Mouse (Mus musculus) CH12.LX (cell line): ENCODE data around the gene Slc17a3.

Source experiments
- HCFC1 ChIP-seq: IDR thresholded peaks from 2 replicates; pipeline ENCODE4 v1.6.1; 2012; ENCODE audit warnings: low read depth, mild to moderate bottlenecking, inconsistent platforms, low read length, improper control_type of control experiment
- RAD21 ChIP-seq: IDR thresholded peaks from 2 replicates; pipeline ENCODE4 v1.6.1; 2011; ENCODE audit warnings: low read depth, mild to moderate bottlenecking, low read length, improper control_type of control experiment, moderate library complexity
- ZC3H11A ChIP-seq: IDR thresholded peaks from 2 replicates; pipeline ENCODE4 v1.6.1; 2012; ENCODE audit warnings: low read depth, mild to moderate bottlenecking, inconsistent platforms, low read length, improper control_type of control experiment

GRCm38 (mm10) chr13:23867405-23867804 lies 28.2 kb downstream of the Slc17a3 start, which contains the start of gene Slc17a1:
- TF ChIP-seq ZC3H11A (no peak), RAD21 (no peak), HCFC1 (no peak)
